Mouse (Mus musculus): ENCODE results near the gene Gm3020.
"Not testable (repeated sequence)": the region's sequence is repeated elsewhere in the genome, so short reads cannot be mapped to it uniquely, and the experiment has no call there.

Gm3020 gene

GRCm38 (mm10) chr14:3651730-3652129 is at the start of gene Gm3020:
Gene Gm3020 (plus strand): TSS chr14:3652030.
- DNase-seq, result not testable (repeated sequence)

- DNase-seq, result not testable (repeated sequence)
These were observed 17.6 kb upstream of the Gm3020 start, which contains the start of gene Gm3012 for GRCm38 (mm10) chr14:3634212-3634611. Gene Gm3012 (plus strand): TSS chr14:3634512.

GRCm38 (mm10) chr14:3688483-3688882 is 36.7 kb downstream of the Gm3020 start, which contains the start of gene Gm3043:
Gene Gm3043 (plus strand): TSS chr14:3688783.
- DNase-seq, result not testable (repeated sequence)

Measured in cerebellum, adult 8-10 months (tissue).